Mouse (Mus musculus): ENCODE measurements around the gene Nfe2l1.

DNA sequence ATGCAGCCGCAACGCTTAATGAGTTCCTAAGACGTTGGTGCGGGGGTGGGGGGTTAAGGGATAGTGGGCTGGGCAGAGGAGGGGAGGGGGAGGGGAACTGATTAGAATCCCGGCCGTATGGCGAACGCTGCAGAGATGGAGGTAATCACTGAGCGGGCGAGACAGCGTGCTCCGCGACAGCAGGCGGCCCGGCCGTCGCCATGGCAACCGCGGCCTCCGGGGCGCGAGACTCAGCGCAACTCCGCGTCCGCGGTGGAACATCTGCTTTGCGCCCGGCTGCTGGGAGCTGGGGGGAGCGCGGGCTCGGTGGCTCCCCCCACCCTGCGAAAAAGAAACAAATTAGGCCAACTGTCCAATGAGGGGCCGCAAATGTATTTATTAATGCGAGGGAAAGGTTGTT, 46.0 kb upstream of the Nfe2l1 start:
- TF ChIP-seq CTCF (IDR thresholded peaks at IDR 0.05; ENCODE audit: extremely low read depth, insufficient read depth, insufficient read length, insufficient replicate concordance) = no peak
- TF ChIP-seq POLR2A (IDR thresholded peaks at IDR 0.05; ENCODE audit: low read depth, low read length) = no peak
